Mouse (Mus musculus) E14TG2a.4 (cell line): ENCODE measurements at regions not wholly inside any gene's neighbourhood (a gene's known extent, or its start where the extent isn't known, plus 50 kb on each side); places are given as distances from the start of the nearest gene placed in this dataset.

ENCODE experiments used
- CTCF ChIP-seq: conservative IDR thresholded peaks from 2 replicates; pipeline ENCODE4 v1.5.1; 2014; ENCODE audit warnings: low read length
- POU5F1 ChIP-seq: IDR thresholded peaks from 2 replicates; pipeline ENCODE4 v1.6.1; 2014; ENCODE audit warnings: low read length, borderline replicate concordance

DNA sequence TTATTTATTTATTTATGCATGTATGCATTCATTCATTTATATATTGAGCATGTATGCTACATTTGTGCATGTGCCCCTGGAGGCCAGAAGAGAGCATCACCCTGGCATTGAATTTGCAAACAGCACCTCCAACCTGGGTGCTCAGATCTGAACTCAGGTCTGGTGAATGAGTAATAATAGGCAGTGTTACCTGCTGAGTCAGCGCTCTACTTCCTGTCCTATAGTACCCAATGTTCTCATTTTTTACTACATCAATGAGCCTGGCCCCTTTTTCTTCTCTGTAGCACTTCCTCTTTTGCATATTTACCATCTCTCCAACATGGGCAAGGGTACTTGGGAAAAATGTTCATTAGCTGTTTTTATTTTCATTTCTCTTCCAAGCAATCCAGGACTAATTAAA, 2711.9 kb upstream of the 5930422O12Rik start:
- TF ChIP-seq CTCF, result no peak
- TF ChIP-seq POU5F1, result no peak
